ENCODE assay signal across 8 mouse cellular contexts in genomic region chr17:35996949-35997348, GRCm38 (mm10). TPM values are rescaled to one million over a fixed set of nuclear protein-coding genes. Genes with fewer than 3 reads are reported as not detected.
A peak's percentile ranks its signal among the peaks of the same experiment; 100 is the strongest.
DNase-seq lines count a peak whose midpoint lies in the region; ATAC-seq and TF ChIP-seq lines count a peak whose summit lies in the region.

No protein-coding gene starts in this region.

- intact Hi-C loops in gastrocnemius, adult 2 months (cut with DNase I), result loop anchor here (1.0 to 5.0 kb wide), 2 partner anchors 38 to 115 kb away; no protein-coding TSS in a partner anchor
- intact Hi-C loops in left cerebral cortex, adult 2 months (cut with DNase I), result loop anchor here (1.0 to 5.0 kb wide), 3 partner anchors 38 to 195 kb away; partner anchors contain the start of gene H2-T3

- DNase-seq in T-cell, adult 2 months (ENCODE audit: low spot score), result peak; percentile 97
- DNase-seq in cerebellum, postnatal 4 days (ENCODE audit: low spot score in 2 of 2), result peak; percentile 91 to 98
- peak; percentile 92 for DNase-seq in gastrocnemius, adult 2 months
- DNase-seq in hindbrain, postnatal 0 days (ENCODE audit: low spot score), result peak; percentile 96
- DNase-seq in left cerebral cortex, adult 2 months (ENCODE audit: extremely low spot score in 1 of 2, low spot score in 2 of 2), result peak; percentile 92 to 96
- peak; percentile 94 to 99 for DNase-seq in right cerebral cortex, adult 2 months (ENCODE audit: low spot score in 2 of 2)
- DNase-seq in urinary bladder, postnatal 14 days (ENCODE audit: low spot score), result peak; percentile 98

- H3K36me3 ChIP-seq in hindbrain, postnatal 0 days (ENCODE audit: insufficient read depth, low read length), result no peaks in the 10 kb centered on the region

- H3K9ac ChIP-seq in hindbrain, postnatal 0 days (replicated peaks; ENCODE audit: low read length), result no peak overlapping the region

- H3K4me2 ChIP-seq in hindbrain, postnatal 0 days (ENCODE audit: low read depth, low read length), result no peak overlapping the region

- WGBS in hindbrain, postnatal 0 days, result 2% methylated on average over 11 of the region's 11 CpGs

- no peaks in the 10 kb centered on the region for H3K9me3 ChIP-seq in hindbrain, postnatal 0 days (ENCODE audit: low read length)

- ATAC-seq in hindbrain, postnatal 0 days, result peak; percentile 68
- peak; percentile 72 for ATAC-seq in megakaryocyte, adult 5-6 weeks (ENCODE audit: poor library complexity, severe bottlenecking)

- no peaks in the 10 kb centered on the region for H3K27me3 ChIP-seq in hindbrain, postnatal 0 days (ENCODE audit: insufficient read depth, low read length)

- peak overlapping the region; percentile 24 for H3K4me3 ChIP-seq in gastrocnemius, adult 2 months
- no peak overlapping the region for H3K4me3 ChIP-seq in hindbrain, postnatal 0 days (ENCODE audit: low read length)
- H3K4me3 ChIP-seq in left cerebral cortex, adult 2 months, result peak overlapping the region; percentile 28

- H3K4me1 ChIP-seq in hindbrain, postnatal 0 days (ENCODE audit: insufficient read depth, low read length), result no peaks in the 10 kb centered on the region

- H3K27ac ChIP-seq in gastrocnemius, adult 2 months, result peak overlapping the region; percentile 35; the same call in 1 of the 2 replicates
- no peak overlapping the region for H3K27ac ChIP-seq in hindbrain, postnatal 0 days
- H3K27ac ChIP-seq in left cerebral cortex, adult 2 months, result peak overlapping the region; percentile 38

- no peak; the same call in none of the 2 replicates for TF ChIP-seq CTCF in gastrocnemius, adult 2 months (IDR thresholded peaks at IDR 0.05)
- peak; percentile 100 for TF ChIP-seq CTCF in hindbrain, postnatal 0 days (IDR thresholded peaks at IDR 0.05; ENCODE audit: low read depth)
- peak; percentile 98 for TF ChIP-seq CTCF in left cerebral cortex, adult 2 months (IDR thresholded peaks at IDR 0.05)

RNA-seq across cellular contexts. Expression of gene Prr3, which starts 16.9 kb away (rescaled TPM):
- total RNA-seq in gastrocnemius, adult 2 months (2021), result 1 to 10 TPM; 2.6 to 2.8 TPM
- total RNA-seq in hindbrain, postnatal 0 days (2014; rRNA removed), result 39.9 and 46.7 TPM in 2 replicates
- polyA plus RNA-seq in hindbrain, postnatal 0 days (2015; fragmentation: Nextera tagmentation; extraction: Ambion mirVana), result 72.7 and 81.9 TPM in 2 replicates
- total RNA-seq in left cerebral cortex, adult 2 months (2021), result 10 to 100 TPM; 40.8 to 43.9 TPM
- 7.5 and 8.9 TPM in 2 replicates for total RNA-seq in megakaryocyte, adult 5-6 weeks (2015)
- total RNA-seq in megakaryocyte, adult 5-6 weeks (2017), result 2.8 and 8.5 TPM in 2 replicates

RNA-seq across cellular contexts. Expression of gene Gnl1, which starts 17.3 kb away (rescaled TPM):
- total RNA-seq in gastrocnemius, adult 2 months (2021), result 10 to 100 TPM; 19.8 to 20.9 TPM
- total RNA-seq in hindbrain, postnatal 0 days (2014; rRNA removed), result 101 and 106 TPM in 2 replicates
- polyA plus RNA-seq in hindbrain, postnatal 0 days (2015; fragmentation: Nextera tagmentation; extraction: Ambion mirVana), result 75.8 and 76.2 TPM in 2 replicates
- total RNA-seq in left cerebral cortex, adult 2 months (2021), result 100 to 1,000 TPM; 186 TPM
- 5.0 and 6.4 TPM in 2 replicates for total RNA-seq in megakaryocyte, adult 5-6 weeks (2015)
- total RNA-seq in megakaryocyte, adult 5-6 weeks (2017), result 11.3 and 13.9 TPM in 2 replicates

RNA-seq across cellular contexts. Expression of gene H2-T24, which starts 23.4 kb away (rescaled TPM):
- 1 to 10 TPM; 2.0 to 2.5 TPM for total RNA-seq in gastrocnemius, adult 2 months (2021)
- 0.10 and 0.11 TPM in 2 replicates for total RNA-seq in hindbrain, postnatal 0 days (2014; rRNA removed)
- 7.1 and 7.7 TPM in 2 replicates for polyA plus RNA-seq in hindbrain, postnatal 0 days (2015; fragmentation: Nextera tagmentation; extraction: Ambion mirVana)
- 1 to 10 TPM; 1.1 to 2.5 TPM for total RNA-seq in left cerebral cortex, adult 2 months (2021)
- total RNA-seq in megakaryocyte, adult 5-6 weeks (2015), result 19.5 and 20.8 TPM in 2 replicates
- total RNA-seq in megakaryocyte, adult 5-6 weeks (2017), result 85.4 and 88.2 TPM in 2 replicates

RNA-seq across cellular contexts. Expression of gene Abcf1, which starts 27.4 kb away (rescaled TPM):
- 10 to 100 TPM; 72.1 to 74.9 TPM for total RNA-seq in gastrocnemius, adult 2 months (2021)
- 47.7 and 57.3 TPM in 2 replicates for total RNA-seq in hindbrain, postnatal 0 days (2014; rRNA removed)
- polyA plus RNA-seq in hindbrain, postnatal 0 days (2015; fragmentation: Nextera tagmentation; extraction: Ambion mirVana), result 94.5 and 99.4 TPM in 2 replicates
- 10 to 100 TPM; 70.4 to 72.6 TPM for total RNA-seq in left cerebral cortex, adult 2 months (2021)
- 31.8 and 32.7 TPM in 2 replicates for total RNA-seq in megakaryocyte, adult 5-6 weeks (2015)
- total RNA-seq in megakaryocyte, adult 5-6 weeks (2017), result 101 and 128 TPM in 2 replicates

RNA-seq across cellular contexts. Expression of gene H2-T23, which starts 35.7 kb away (rescaled TPM):
- 1 to 10 TPM; 6.3 to 9.2 TPM for total RNA-seq in gastrocnemius, adult 2 months (2021)
- 6.6 and 7.3 TPM in 2 replicates for total RNA-seq in hindbrain, postnatal 0 days (2014; rRNA removed)
- polyA plus RNA-seq in hindbrain, postnatal 0 days (2015; fragmentation: Nextera tagmentation; extraction: Ambion mirVana), result 8.8 and 9.4 TPM in 2 replicates
- 10 to 100 TPM; 13.6 to 17.2 TPM for total RNA-seq in left cerebral cortex, adult 2 months (2021)
- 211 and 216 TPM in 2 replicates for total RNA-seq in megakaryocyte, adult 5-6 weeks (2015)
- total RNA-seq in megakaryocyte, adult 5-6 weeks (2017), result 185 and 224 TPM in 2 replicates

Comparison
In these comparisons a context has a peak if more than half of its experiments do, and no peak if none do; other contexts are left out.
1. RNA of gene H2-T24, which starts 23.4 kb away (total RNA-seq): 19.5 to 88.2 TPM in megakaryocyte, adult 5-6 weeks; 1.1 to 2.5 TPM in left cerebral cortex, adult 2 months, 2.0 to 2.5 TPM in gastrocnemius, adult 2 months and 0.10 to 0.11 TPM in hindbrain, postnatal 0 days; every median in the first group is over 4 times any median in the second.
2. Peak in every context shown above with its lines, with median percentiles within 50 percentile points of each other: DNase-seq.